Mouse (Mus musculus): ENCODE data around the gene Gm17387. TPM values are rescaled to one million over a fixed set of nuclear protein-coding genes. Genes with fewer than 3 reads are reported as not detected.
A peak's percentile ranks its signal among the peaks of the same experiment; 100 is the strongest.

Gene Gm17387
- total and polyA plus RNA-seq, 2 experiments from 2014 or later: not detected

- 82% methylated on average over 7 of the region's 7 CpGs for WGBS
- Histone ChIP-seq H3K9me3 (ENCODE audit: low read length) (no peaks in the 10 kb centered on the region), H3K27me3 (ENCODE audit: insufficient read depth, low read length) (no peaks in the 10 kb centered on the region), H3K4me3 (ENCODE audit: low read depth, low read length) (no peak overlapping the region), H3K27ac (ENCODE audit: low read depth, low read length) (no peak overlapping the region), H3K36me3 (ENCODE audit: insufficient read depth, low read length) (peaks cover 37% of the 10 kb centered on the region), H3K9ac (replicated peaks; ENCODE audit: low read length, poor library complexity, severe bottlenecking) (no peak overlapping the region), H3K4me1 (ENCODE audit: insufficient read depth, low read length) (peaks cover 14% of the 10 kb centered on the region), H3K4me2 (ENCODE audit: low read depth, low read length, poor library complexity, severe bottlenecking) (peak overlapping the region; percentile 82; the same call in 1 of the 2 replicates)
- TF ChIP-seq CTCF (IDR thresholded peaks at IDR 0.05): no peak
- ATAC-seq (ENCODE audit: low FRiP score): no peak
- peak; percentile 42 for DNase-seq (ENCODE audit: low spot score)
Measured at GRCm38 (mm10) chr7:141062525-141062924, 33.6 kb downstream of the Gm17387 start.

- Histone ChIP-seq H3K4me2 (ENCODE audit: low read depth, low read length, poor library complexity, severe bottlenecking) (no peak overlapping the region), H3K9me3 (ENCODE audit: low read length) (no peaks in the 10 kb centered on the region), H3K4me3 (ENCODE audit: low read depth, low read length) (no peak overlapping the region), H3K36me3 (ENCODE audit: insufficient read depth, low read length) (peaks cover 46% of the 10 kb centered on the region), H3K27me3 (ENCODE audit: insufficient read depth, low read length) (no peaks in the 10 kb centered on the region), H3K4me1 (ENCODE audit: insufficient read depth, low read length) (peaks cover 14% of the 10 kb centered on the region), H3K9ac (replicated peaks; ENCODE audit: low read length, poor library complexity, severe bottlenecking) (no peak overlapping the region), H3K27ac (ENCODE audit: low read depth, low read length) (no peak overlapping the region)
- WGBS: 91% methylated on average over 3 of the region's 3 CpGs
- ATAC-seq (ENCODE audit: low FRiP score) (no peak), DNase-seq (ENCODE audit: low spot score) (no peak)
- TF ChIP-seq CTCF (IDR thresholded peaks at IDR 0.05): no peak
Measured at GRCm38 (mm10) chr7:141063353-141063752, 34.4 kb downstream of the Gm17387 start.

GRCm38 (mm10) chr7:141064175-141064574, 35.2 kb downstream of the Gm17387 start:
- Histone ChIP-seq H3K27ac (ENCODE audit: low read depth, low read length) (no peak overlapping the region), H3K4me3 (ENCODE audit: low read depth, low read length) (no peak overlapping the region), H3K4me1 (ENCODE audit: insufficient read depth, low read length) (peaks cover 14% of the 10 kb centered on the region), H3K9me3 (ENCODE audit: low read length) (no peaks in the 10 kb centered on the region), H3K9ac (replicated peaks; ENCODE audit: low read length, poor library complexity, severe bottlenecking) (no peak overlapping the region), H3K4me2 (ENCODE audit: low read depth, low read length, poor library complexity, severe bottlenecking) (no peak overlapping the region), H3K36me3 (ENCODE audit: insufficient read depth, low read length) (peaks cover 48% of the 10 kb centered on the region), H3K27me3 (ENCODE audit: insufficient read depth, low read length) (no peaks in the 10 kb centered on the region)
- ATAC-seq (ENCODE audit: low FRiP score) (no peak), DNase-seq (ENCODE audit: low spot score) (no peak)
- no peak for TF ChIP-seq CTCF (IDR thresholded peaks at IDR 0.05)
- WGBS: 80% methylated on average over 6 of the region's 7 CpGs

- Histone ChIP-seq H3K27me3 (ENCODE audit: insufficient read depth, low read length) (no peaks in the 10 kb centered on the region), H3K36me3 (ENCODE audit: insufficient read depth, low read length) (peaks cover 48% of the 10 kb centered on the region), H3K4me2 (ENCODE audit: low read depth, low read length, poor library complexity, severe bottlenecking) (no peak overlapping the region), H3K9me3 (ENCODE audit: low read length) (no peaks in the 10 kb centered on the region), H3K4me3 (ENCODE audit: low read depth, low read length) (no peak overlapping the region), H3K27ac (ENCODE audit: low read depth, low read length) (no peak overlapping the region), H3K4me1 (ENCODE audit: insufficient read depth, low read length) (peaks cover 12% of the 10 kb centered on the region), H3K9ac (replicated peaks; ENCODE audit: low read length, poor library complexity, severe bottlenecking) (no peak overlapping the region)
- whole genome bisulfite sequencing: 92% methylated on average over 7 of the region's 7 CpGs
- ATAC-seq (ENCODE audit: low FRiP score) (no peak), DNase-seq (ENCODE audit: low spot score) (no peak)
- no peak for TF ChIP-seq CTCF (IDR thresholded peaks at IDR 0.05)
Measured at GRCm38 (mm10) chr7:141064576-141064975, 35.6 kb downstream of the Gm17387 start.

- Histone ChIP-seq H3K27ac (ENCODE audit: low read depth, low read length) (no peak overlapping the region), H3K9me3 (ENCODE audit: low read length) (no peaks in the 10 kb centered on the region), H3K4me2 (ENCODE audit: low read depth, low read length, poor library complexity, severe bottlenecking) (no peak overlapping the region), H3K4me3 (ENCODE audit: low read depth, low read length) (no peak overlapping the region), H3K27me3 (ENCODE audit: insufficient read depth, low read length) (no peaks in the 10 kb centered on the region), H3K9ac (replicated peaks; ENCODE audit: low read length, poor library complexity, severe bottlenecking) (no peak overlapping the region), H3K4me1 (ENCODE audit: insufficient read depth, low read length) (peaks cover 7% of the 10 kb centered on the region; the same call in 1 of the 2 replicates), H3K36me3 (ENCODE audit: insufficient read depth, low read length) (peaks cover 48% of the 10 kb centered on the region)
- DNase-seq (ENCODE audit: low spot score) (no peak), ATAC-seq (ENCODE audit: low FRiP score) (no peak)
- no peak for TF ChIP-seq CTCF (IDR thresholded peaks at IDR 0.05)
- 83% methylated on average over 19 of the region's 19 CpGs for WGBS
Measured at GRCm38 (mm10) chr7:141068351-141068750, 39.4 kb downstream of the Gm17387 start.

- H3K9ac ChIP-seq (replicated peaks; ENCODE audit: low read length, poor library complexity, severe bottlenecking): peak overlapping the region; percentile 59
- H3K4me2 ChIP-seq (ENCODE audit: low read depth, low read length, poor library complexity, severe bottlenecking): peak overlapping the region; percentile 66
- H3K27ac ChIP-seq (ENCODE audit: low read depth, low read length): peak overlapping the region; percentile 92
- ATAC-seq (ENCODE audit: low FRiP score) (peak; percentile 74), DNase-seq (ENCODE audit: low spot score) (peak; percentile 90)
- no peaks in the 10 kb centered on the region for H3K9me3 ChIP-seq (ENCODE audit: low read length)
- H3K4me3 ChIP-seq (ENCODE audit: low read depth, low read length): peak overlapping the region; percentile 36
- H3K4me1 ChIP-seq (ENCODE audit: insufficient read depth, low read length): peaks cover 7% of the 10 kb centered on the region; the same call in 1 of the 2 replicates
- under 1% methylated on average over 51 of the region's 51 CpGs for WGBS
- TF ChIP-seq CTCF (IDR thresholded peaks at IDR 0.05): peak; percentile 91
- H3K36me3 ChIP-seq (ENCODE audit: insufficient read depth, low read length): peaks cover 30% of the 10 kb centered on the region
- H3K27me3 ChIP-seq (ENCODE audit: insufficient read depth, low read length): no peaks in the 10 kb centered on the region
Measured at GRCm38 (mm10) chr7:141070058-141070862, 41.3 kb downstream of the Gm17387 start.

Data from midbrain, postnatal 0 days (tissue).